Mouse (Mus musculus) frontal cortex, adult (tissue): ENCODE measurements at regions not wholly inside any gene's neighbourhood (a gene's known extent, or its start where the extent isn't known, plus 50 kb on each side); places are given as distances from the start of the nearest gene placed in this dataset.

Experiments used
- ATAC-seq: cut with Nextera tagmentation; 2 replicates; pipeline ENCODE4 v1.9.2; 2017; ENCODE audit warnings: mild to moderate bottlenecking, moderate library complexity, mixed read lengths; ENCODE audit not compliant: low TSS enrichment

GRCm38 (mm10) chr9:31583983-31584382 lies 119.7 kb upstream of the Tmem45b start:
- no peak for ATAC-seq

GRCm38 (mm10) chr9:31582947-31583346 lies 118.7 kb upstream of the Tmem45b start:
- no peak for ATAC-seq

GRCm38 (mm10) chr9:31578506-31579173 lies 114.4 kb upstream of the Tmem45b start:
- no peak for ATAC-seq

- 0 out of 2 replicates have a peak, but pooled peaks have one; percentile 31 for ATAC-seq
Observed at GRCm38 (mm10) chr9:31577066-31577465, 112.8 kb upstream of the Tmem45b start.

GRCm38 (mm10) chr9:31567029-31567428 lies 102.8 kb upstream of the Tmem45b start:
- ATAC-seq = no peak

- ATAC-seq = no peak
Observed at GRCm38 (mm10) chr9:31566257-31567007, 102.2 kb upstream of the Tmem45b start.

GRCm38 (mm10) chr9:31564996-31565773 lies 100.9 kb upstream of the Tmem45b start:
- ATAC-seq = no peak

- no peak for ATAC-seq
Observed at GRCm38 (mm10) chr9:31563541-31563940, 99.3 kb upstream of the Tmem45b start.

GRCm38 (mm10) chr9:31560226-31560556 lies 95.9 kb upstream of the Tmem45b start:
- peak; percentile 53 for ATAC-seq

GRCm38 (mm10) chr9:31559506-31560225 lies 95.4 kb upstream of the Tmem45b start:
- peak; percentile 97 for ATAC-seq

GRCm38 (mm10) chr9:31543691-31544052 lies 79.4 kb upstream of the Tmem45b start:
- ATAC-seq = no peak

- ATAC-seq = peak; percentile 87
Observed at GRCm38 (mm10) chr9:31542909-31543690, 78.8 kb upstream of the Tmem45b start.

- ATAC-seq = no peak
Observed at GRCm38 (mm10) chr9:31541615-31542191, 77.4 kb upstream of the Tmem45b start.

- no peak for ATAC-seq
Observed at GRCm38 (mm10) chr9:31538458-31539210, 74.4 kb upstream of the Tmem45b start.

GRCm38 (mm10) chr9:31529021-31529420 lies 64.8 kb upstream of the Tmem45b start:
- no peak for ATAC-seq

GRCm38 (mm10) chr9:31527216-31527615 lies 63.0 kb upstream of the Tmem45b start:
- no peak for ATAC-seq
